Mouse (Mus musculus): ENCODE measurements around the gene Zfp212. TPM values are rescaled to one million over a fixed set of nuclear protein-coding genes. Genes with fewer than 3 reads are reported as not detected.

The Zfp212 gene
- polyA plus RNA-seq, 1 experiment = 11.1 TPM

DNA sequence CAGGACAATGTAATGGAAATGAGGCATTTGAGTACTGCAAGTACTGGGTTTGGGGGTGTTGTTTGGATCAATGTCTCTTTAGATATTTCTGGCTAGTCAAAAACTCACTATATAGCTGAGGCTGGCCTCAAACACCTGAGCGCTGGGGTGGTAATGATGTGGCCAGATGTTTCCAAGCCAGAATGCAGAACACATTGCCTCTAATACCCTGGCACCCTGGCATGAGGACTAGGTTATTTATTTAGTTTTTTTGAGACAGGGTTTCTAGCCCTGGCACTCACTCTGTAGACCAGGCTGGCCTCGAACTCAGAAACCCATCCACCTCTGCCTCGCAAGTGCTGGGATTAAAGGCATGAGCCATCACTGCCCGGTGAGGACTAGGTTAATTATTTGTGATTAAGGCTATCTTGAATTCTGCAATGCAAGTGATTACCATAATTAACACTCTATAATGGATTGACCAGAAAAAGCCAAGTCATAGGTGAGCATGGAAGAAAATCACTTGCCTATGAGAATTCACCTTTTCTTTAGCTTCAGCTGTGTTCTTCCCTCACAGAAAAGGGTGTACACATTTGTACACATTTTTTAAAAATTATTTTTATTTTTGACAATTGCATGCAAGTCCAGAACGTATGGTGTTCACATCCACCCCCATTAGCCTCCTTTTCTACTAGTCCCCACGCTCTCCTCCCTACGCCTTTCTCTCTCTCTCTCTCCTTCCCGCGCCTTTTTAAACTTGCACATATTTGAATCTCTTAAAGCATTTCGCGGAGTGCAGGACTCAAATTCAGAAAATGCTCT is 430 bp upstream of the Zfp212 start:
- TF ChIP-seq POLR2A (IDR thresholded peaks at IDR 0.05; ENCODE audit: extremely low read depth, insufficient read depth, low read length) (no peak), CTCF (IDR thresholded peaks at IDR 0.05; ENCODE audit: extremely low read depth, insufficient read depth, low read length) (no peak)
- H3K4me1 ChIP-seq (ENCODE audit: control insufficient read depth, insufficient read depth, low read length) = peaks cover 3% of the 10 kb centered on the region; the same call in 1 of the 2 replicates
- peak overlapping the region; percentile 78 for H3K4me3 ChIP-seq (ENCODE audit: insufficient read depth, low read length)
- no peak overlapping the region for H3K27ac ChIP-seq (ENCODE audit: insufficient read depth, low read length)

DNA sequence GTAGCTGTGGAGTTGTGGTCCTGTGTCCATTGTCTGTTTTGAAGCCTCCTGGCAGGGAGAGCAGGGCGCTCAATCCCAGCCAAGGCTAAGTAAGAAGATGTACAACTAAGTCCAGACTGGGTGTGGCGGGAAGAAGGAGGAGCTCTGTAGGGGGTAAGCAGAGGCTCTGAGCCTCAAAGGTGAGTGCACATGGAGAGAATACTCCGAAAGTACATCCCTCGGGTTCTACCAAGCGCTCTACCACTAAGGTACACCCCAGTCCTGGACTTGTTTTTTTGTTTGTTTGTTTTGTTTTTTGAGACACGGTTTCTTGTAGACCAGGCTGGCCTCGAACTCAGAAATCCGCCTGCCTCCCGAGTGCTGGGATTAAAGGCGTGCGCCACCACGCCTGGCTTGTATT is 22.2 kb downstream of the Zfp212 start:
- Histone ChIP-seq H3K27ac (ENCODE audit: insufficient read depth, low read length) (no peak overlapping the region), H3K4me3 (ENCODE audit: insufficient read depth, low read length) (peak overlapping the region; percentile 17), H3K4me1 (ENCODE audit: control insufficient read depth, insufficient read depth, low read length) (no peaks in the 10 kb centered on the region)
- TF ChIP-seq POLR2A (IDR thresholded peaks at IDR 0.05; ENCODE audit: extremely low read depth, insufficient read depth, low read length) (no peak), CTCF (IDR thresholded peaks at IDR 0.05; ENCODE audit: extremely low read depth, insufficient read depth, low read length) (no peak)

DNA sequence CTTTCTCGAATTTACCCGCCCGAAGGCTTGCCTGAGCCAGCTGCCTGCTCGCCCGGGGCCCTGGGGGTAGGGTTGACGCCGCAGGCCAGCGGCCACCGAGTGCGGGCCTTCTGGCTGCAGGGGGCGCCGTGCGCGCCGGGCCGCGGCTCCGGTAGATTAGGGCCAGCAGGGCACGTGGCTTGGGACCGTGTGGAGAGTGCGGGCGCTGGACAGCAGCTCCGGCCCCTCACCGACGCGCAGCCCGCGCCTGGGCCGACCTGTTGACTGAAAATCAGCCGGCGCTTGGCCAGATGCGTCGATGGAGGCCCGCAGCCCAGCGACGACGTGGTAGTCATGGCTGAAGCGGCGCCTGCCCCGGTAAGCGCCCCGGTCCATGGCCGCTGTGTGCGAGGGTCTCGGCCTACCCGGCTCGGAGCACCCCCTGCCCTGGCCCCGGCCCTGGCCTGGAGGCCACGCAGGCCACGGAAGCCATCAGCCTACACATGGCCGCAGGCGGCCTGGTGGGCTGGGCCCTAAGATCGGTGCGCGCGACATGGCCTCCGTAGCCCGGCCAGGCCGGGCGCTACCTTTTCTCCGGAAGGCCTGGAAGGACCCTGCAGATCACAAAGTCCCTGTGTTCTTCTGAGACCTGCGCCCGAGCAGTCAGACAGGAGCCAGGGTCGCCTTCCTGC is 22.9 kb downstream of the Zfp212 start:
- Histone ChIP-seq H3K27ac (ENCODE audit: insufficient read depth, low read length) (no peak overlapping the region), H3K4me3 (ENCODE audit: insufficient read depth, low read length) (peak overlapping the region; percentile 17), H3K4me1 (ENCODE audit: control insufficient read depth, insufficient read depth, low read length) (no peaks in the 10 kb centered on the region)
- TF ChIP-seq POLR2A (IDR thresholded peaks at IDR 0.05; ENCODE audit: extremely low read depth, insufficient read depth, low read length) (no peak), CTCF (IDR thresholded peaks at IDR 0.05; ENCODE audit: extremely low read depth, insufficient read depth, low read length) (no peak)

DNA sequence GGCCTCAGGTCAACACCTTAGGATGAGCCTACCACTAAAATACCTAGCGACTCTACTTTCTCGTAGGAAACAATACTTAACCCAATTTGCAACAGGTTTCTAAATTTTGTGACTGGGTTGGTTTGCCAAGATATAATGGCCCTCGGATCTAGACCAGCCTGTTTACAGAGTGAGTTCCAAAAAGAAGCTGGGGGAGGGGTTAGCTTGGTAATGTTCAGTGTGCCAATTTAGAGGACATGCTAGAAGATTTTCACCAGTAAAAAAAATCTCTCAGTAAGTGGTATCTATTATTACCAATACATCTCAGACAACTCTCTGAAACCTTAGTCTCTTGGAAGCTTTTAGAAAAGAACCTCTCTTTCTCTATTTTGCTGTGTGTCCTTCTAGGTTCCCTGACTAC is 23.4 kb downstream of the Zfp212 start:
- no peaks in the 10 kb centered on the region for H3K4me1 ChIP-seq (ENCODE audit: control insufficient read depth, insufficient read depth, low read length)
- TF ChIP-seq CTCF (IDR thresholded peaks at IDR 0.05; ENCODE audit: extremely low read depth, insufficient read depth, low read length) (no peak), POLR2A (IDR thresholded peaks at IDR 0.05; ENCODE audit: extremely low read depth, insufficient read depth, low read length) (no peak)
- H3K27ac ChIP-seq (ENCODE audit: insufficient read depth, low read length) = no peak overlapping the region
- H3K4me3 ChIP-seq (ENCODE audit: insufficient read depth, low read length) = no peak overlapping the region

DNA sequence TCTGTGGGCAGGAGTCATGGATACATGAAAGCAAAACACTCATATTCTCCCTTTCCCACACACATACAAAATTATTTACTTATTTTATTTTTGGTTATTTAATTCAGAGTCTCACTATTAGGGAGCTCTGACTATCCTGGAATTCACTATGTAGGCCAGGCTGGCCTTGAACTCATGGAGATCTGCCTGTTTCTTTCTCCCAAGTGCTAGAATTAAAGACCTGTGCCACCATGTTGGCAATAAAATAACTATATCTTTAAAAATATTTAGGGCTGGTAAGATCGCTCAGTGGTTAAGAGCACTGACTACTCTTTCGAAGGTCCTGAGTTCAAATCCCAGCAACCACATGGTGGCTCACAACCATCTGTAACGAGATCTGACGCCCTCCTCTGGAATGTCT is 27.1 kb downstream of the Zfp212 start:
- no peak overlapping the region for H3K27ac ChIP-seq (ENCODE audit: insufficient read depth, low read length)
- no peaks in the 10 kb centered on the region for H3K4me1 ChIP-seq (ENCODE audit: control insufficient read depth, insufficient read depth, low read length)
- H3K4me3 ChIP-seq (ENCODE audit: insufficient read depth, low read length) = no peak overlapping the region
- no peak for TF ChIP-seq CTCF (IDR thresholded peaks at IDR 0.05; ENCODE audit: extremely low read depth, insufficient read depth, low read length)

DNA sequence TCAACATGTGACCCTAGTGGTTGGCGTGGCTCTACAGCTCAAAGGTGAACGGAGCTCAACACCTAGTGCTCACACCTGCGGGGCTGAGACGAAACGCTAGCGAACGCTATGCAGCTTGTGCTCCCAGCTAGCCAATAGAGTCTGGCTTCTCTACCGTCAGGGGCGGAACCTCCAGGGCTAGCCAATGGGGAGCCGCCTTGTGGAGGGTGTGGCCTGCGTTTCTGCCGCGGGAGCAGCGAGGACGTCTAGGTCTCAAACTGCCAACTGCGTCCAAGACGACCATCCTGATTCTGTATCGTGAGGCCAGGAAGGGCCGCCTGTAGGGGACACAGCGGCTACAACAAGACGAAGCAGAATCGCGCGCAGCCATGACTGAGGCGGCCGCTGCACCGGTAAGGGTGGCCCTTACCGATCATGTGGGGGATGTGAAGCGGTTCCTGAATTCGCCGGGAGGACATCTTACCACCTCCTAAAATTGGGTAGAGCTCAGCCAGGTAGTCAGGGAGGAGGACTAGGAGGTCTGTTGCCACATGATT is 33.0 kb downstream of the Zfp212 start, which contains the start of gene Zfp956:
Zfp956 (plus strand) TSS at position 200 of the 536 bp plus-strand sequence.
- Histone ChIP-seq H3K4me1 (ENCODE audit: control insufficient read depth, insufficient read depth, low read length) (peaks cover 6% of the 10 kb centered on the region; the same call in 1 of the 2 replicates), H3K27ac (ENCODE audit: insufficient read depth, low read length) (no peak within 1 kb of the TSS), H3K4me3 (ENCODE audit: insufficient read depth, low read length) (peak within 1 kb of the TSS; percentile 57)
- TF ChIP-seq POLR2A (IDR thresholded peaks at IDR 0.05; ENCODE audit: extremely low read depth, insufficient read depth, low read length) = no peak; the same call in none of the 2 replicates
- no peak for TF ChIP-seq CTCF (IDR thresholded peaks at IDR 0.05; ENCODE audit: extremely low read depth, insufficient read depth, low read length)

DNA sequence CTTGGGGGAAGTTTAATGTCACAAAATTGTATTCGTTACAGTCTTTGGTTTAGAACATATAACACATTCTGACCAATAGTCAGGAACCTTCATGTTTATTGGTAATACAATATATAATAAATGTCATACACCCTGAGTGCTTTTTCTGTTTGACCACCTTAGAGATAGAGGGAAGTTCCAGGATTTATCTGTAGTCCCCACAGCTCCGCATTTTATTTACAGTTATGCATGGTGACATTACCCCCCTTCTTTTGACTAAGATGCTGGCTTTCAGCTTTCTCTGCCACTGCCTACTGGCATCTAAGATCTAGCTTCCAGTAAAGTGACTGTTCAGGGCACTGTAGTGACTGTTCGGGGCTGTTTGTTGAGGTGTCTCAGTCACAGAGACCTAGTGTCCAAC is 34.1 kb downstream of the Zfp212 start:
- peaks cover 6% of the 10 kb centered on the region; the same call in 1 of the 2 replicates for H3K4me1 ChIP-seq (ENCODE audit: control insufficient read depth, insufficient read depth, low read length)
- H3K27ac ChIP-seq (ENCODE audit: insufficient read depth, low read length) = no peak overlapping the region
- peak overlapping the region; percentile 57; the same call in 1 of the 2 replicates for H3K4me3 ChIP-seq (ENCODE audit: insufficient read depth, low read length)
- no peak for TF ChIP-seq POLR2A (IDR thresholded peaks at IDR 0.05; ENCODE audit: extremely low read depth, insufficient read depth, low read length)
- TF ChIP-seq CTCF (IDR thresholded peaks at IDR 0.05; ENCODE audit: extremely low read depth, insufficient read depth, low read length) = no peak

DNA sequence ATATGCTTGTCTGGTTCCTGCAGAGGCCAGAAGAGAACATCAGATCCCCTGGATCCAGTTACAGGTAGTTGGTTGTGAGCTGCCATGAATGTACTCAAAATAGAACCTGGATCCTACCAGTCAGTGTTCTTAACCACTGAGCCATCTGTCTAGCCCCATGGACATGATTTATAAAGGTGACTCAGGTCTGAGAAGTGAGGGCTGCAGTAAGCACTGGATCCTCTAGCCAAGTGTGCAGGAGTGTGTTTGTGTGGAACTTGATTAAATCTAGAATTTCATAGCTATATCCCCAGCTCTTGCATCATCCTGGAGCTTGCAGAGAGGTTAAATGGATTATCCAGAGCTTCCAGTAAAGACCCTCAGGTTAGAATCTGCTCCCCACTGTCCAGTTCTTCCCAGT is 37.5 kb downstream of the Zfp212 start:
- TF ChIP-seq CTCF (IDR thresholded peaks at IDR 0.05; ENCODE audit: extremely low read depth, insufficient read depth, low read length) = no peak
- no peak for TF ChIP-seq POLR2A (IDR thresholded peaks at IDR 0.05; ENCODE audit: extremely low read depth, insufficient read depth, low read length)
- Histone ChIP-seq H3K27ac (ENCODE audit: insufficient read depth, low read length) (no peak overlapping the region), H3K4me1 (ENCODE audit: control insufficient read depth, insufficient read depth, low read length) (peaks cover 6% of the 10 kb centered on the region; the same call in 1 of the 2 replicates), H3K4me3 (ENCODE audit: insufficient read depth, low read length) (no peak overlapping the region)

DNA sequence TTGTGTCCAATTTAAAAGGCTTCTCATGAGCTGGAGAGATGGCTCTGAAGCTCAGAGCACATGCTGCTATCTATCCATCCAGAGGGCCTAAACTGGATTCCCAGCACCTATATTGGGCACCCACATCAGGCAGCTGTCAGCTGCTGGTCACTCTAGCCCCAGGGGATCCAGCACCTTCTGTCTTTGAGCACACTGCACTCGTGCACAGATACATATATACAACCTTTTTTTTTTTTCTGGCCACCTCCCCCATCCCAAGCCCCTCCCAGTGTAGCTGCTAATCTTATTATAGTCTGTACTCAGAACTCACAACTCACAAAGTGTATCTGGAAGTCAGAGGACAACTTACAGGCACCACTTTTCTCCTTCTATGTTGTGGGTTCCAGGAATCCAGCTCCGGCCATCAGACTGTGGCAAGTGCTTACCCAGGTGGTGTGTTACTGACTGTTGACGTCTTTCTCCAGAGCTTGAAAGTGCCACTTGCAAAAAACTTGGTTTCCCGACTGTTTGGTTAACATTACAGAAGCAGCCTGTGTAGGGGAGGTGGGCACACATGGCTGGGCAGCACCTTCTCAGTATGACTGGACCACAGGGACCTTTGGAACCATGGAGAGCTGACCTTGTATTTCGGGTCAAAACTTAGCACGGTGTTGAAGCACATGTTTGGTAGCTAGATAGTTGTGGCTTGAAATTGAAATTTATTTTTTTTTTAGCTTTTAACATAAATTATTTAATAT is 40.6 kb downstream of the Zfp212 start:
- H3K4me1 ChIP-seq (ENCODE audit: control insufficient read depth, insufficient read depth, low read length) = no peaks in the 10 kb centered on the region
- no peak overlapping the region for H3K4me3 ChIP-seq (ENCODE audit: insufficient read depth, low read length)
- no peak overlapping the region for H3K27ac ChIP-seq (ENCODE audit: insufficient read depth, low read length)
- no peak for TF ChIP-seq POLR2A (IDR thresholded peaks at IDR 0.05; ENCODE audit: extremely low read depth, insufficient read depth, low read length)
- TF ChIP-seq CTCF (IDR thresholded peaks at IDR 0.05; ENCODE audit: extremely low read depth, insufficient read depth, low read length) = no peak
